Mouse (Mus musculus) C2C12 (cell line): Measurements from ENCODE around the gene Gm9745.
"Not testable (repeated sequence)": the region's sequence is repeated elsewhere in the genome, so short reads cannot be mapped to it uniquely, and the experiment has no call there.

Experiments used
- CEBPB ChIP-seq: IDR thresholded peaks from one replicate; pipeline ENCODE4 v1.6.1; 2011; ENCODE audit warnings: low read depth, mild to moderate bottlenecking, control low read depth, moderate library complexity
- CTCF ChIP-seq: IDR thresholded peaks from one replicate; pipeline ENCODE4 v1.5.1; 2011; ENCODE audit not compliant: control insufficient read depth, insufficient read depth, insufficient read length
- MAX ChIP-seq: IDR thresholded peaks from one replicate; pipeline ENCODE4 v1.6.1; 2011; ENCODE audit warnings: mild to moderate bottlenecking, control low read depth
- MYOD1 ChIP-seq: IDR thresholded peaks from one replicate; pipeline ENCODE4 v1.6.1; 2011; ENCODE audit warnings: low read depth; ENCODE audit not compliant: control insufficient read depth, insufficient read length
- MYOG ChIP-seq: IDR thresholded peaks from one replicate; pipeline ENCODE4 v1.6.1; 2011; ENCODE audit not compliant: control insufficient read depth, insufficient read length; ENCODE audit errors: extremely low read depth

DNA sequence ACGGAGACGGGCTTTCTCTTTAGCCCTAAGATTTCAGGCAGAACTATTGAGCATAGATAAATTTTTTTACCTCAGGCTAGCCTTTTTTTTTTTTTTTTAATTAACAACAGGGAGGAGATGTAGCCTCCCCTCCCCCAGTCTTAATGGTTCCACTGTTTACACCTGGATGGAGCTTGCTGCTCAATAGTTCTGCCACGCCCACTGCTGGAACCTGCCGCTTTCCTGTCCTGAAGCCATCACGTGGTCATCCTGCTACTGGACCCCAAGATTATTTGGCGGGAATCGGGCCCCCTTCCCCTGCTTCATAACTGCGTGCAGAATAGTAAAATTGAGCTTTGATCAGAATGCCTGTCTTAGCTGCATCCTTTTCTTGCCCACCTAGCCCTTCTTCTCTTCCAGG is 34.1 kb downstream of the Gm9745 start:
- TF ChIP-seq MAX, CTCF, MYOG, CEBPB, MYOD1: not testable (repeated sequence)
